Mouse (Mus musculus) lung, embryonic 16.5 days (tissue): ENCODE measurements around the gene Rassf3. TPM values are rescaled to one million over a fixed set of nuclear protein-coding genes. Genes with fewer than 3 reads are reported as not detected.

Experiments
- ATAC-seq: fragments of 200-750 bp; cut with Nextera tagmentation; 2 replicates; pipeline ENCODE4 v1.8.0; 2017; ENCODE audit warnings: low read depth, mild to moderate bottlenecking, moderate library complexity
- H3K27ac ChIP-seq: fragments of 300-500 bp; sonication (generic); 2 replicates; pipeline ENCODE4 v1.5.1; 2014; ENCODE audit warnings: mild to moderate bottlenecking, control low read depth, low read length
- H3K27me3 ChIP-seq: fragments of 300-500 bp; sonication (generic); 2 replicates; pipeline ENCODE4 v1.6.1; 2014; ENCODE audit warnings: low read depth, low read length, mixed read lengths; ENCODE audit not compliant: control insufficient read depth, insufficient read depth
- H3K36me3 ChIP-seq: fragments of 300-500 bp; sonication (generic); 2 replicates; pipeline ENCODE4 v1.6.1; 2014; ENCODE audit warnings: low read length; ENCODE audit not compliant: control insufficient read depth, insufficient read depth
- H3K4me1 ChIP-seq: fragments of 300-500 bp; sonication (generic); replicated peaks from 2 replicates; pipeline ENCODE4 v1.6.1; 2014; ENCODE audit warnings: low read length, mixed read lengths; ENCODE audit not compliant: control insufficient read depth, insufficient read depth
- H3K4me2 ChIP-seq: fragments of 300-500 bp; sonication (generic); 2 replicates; pipeline ENCODE4 v1.6.1; 2014; ENCODE audit warnings: low read depth, low read length, control low read depth
- H3K4me3 ChIP-seq: fragments of 300-500 bp; sonication (generic); 2 replicates; pipeline ENCODE4 v1.5.1; 2014; ENCODE audit warnings: mild to moderate bottlenecking, low read length, control low read depth
- H3K9ac ChIP-seq: fragments of 300-500 bp; sonication (generic); 2 replicates; pipeline ENCODE4 v1.6.1; 2014; ENCODE audit warnings: low read length, control low read depth
- H3K9me3 ChIP-seq: fragments of 300-500 bp; sonication (generic); 2 replicates; pipeline ENCODE4 v1.6.1; 2016; ENCODE audit warnings: low read length; ENCODE audit not compliant: control insufficient read depth
- WGBS: fragments of 180-500 bp; shearing (Covaris S2); extraction: QIAGEN DNeasy Blood & Tissue Kit; methylation state at CpG from one replicate; pipeline ENCODE4 v1.1.7; 2014; 5-methylcytosine and 5-hydroxymethylcytosine counted together
- polyA plus RNA-seq: library from polyadenylated mRNA; unstranded; fragments of >200 nt; fragmentation: Nextera tagmentation; extraction: Ambion mirVana; gene quantifications from 2 replicates; pipeline ENCODE4 v1.2.1, GENCODE M21; 2015

The Rassf3 gene
- polyA plus RNA-seq, 1 experiment from 2014 or later = 19.7 TPM

DNA sequence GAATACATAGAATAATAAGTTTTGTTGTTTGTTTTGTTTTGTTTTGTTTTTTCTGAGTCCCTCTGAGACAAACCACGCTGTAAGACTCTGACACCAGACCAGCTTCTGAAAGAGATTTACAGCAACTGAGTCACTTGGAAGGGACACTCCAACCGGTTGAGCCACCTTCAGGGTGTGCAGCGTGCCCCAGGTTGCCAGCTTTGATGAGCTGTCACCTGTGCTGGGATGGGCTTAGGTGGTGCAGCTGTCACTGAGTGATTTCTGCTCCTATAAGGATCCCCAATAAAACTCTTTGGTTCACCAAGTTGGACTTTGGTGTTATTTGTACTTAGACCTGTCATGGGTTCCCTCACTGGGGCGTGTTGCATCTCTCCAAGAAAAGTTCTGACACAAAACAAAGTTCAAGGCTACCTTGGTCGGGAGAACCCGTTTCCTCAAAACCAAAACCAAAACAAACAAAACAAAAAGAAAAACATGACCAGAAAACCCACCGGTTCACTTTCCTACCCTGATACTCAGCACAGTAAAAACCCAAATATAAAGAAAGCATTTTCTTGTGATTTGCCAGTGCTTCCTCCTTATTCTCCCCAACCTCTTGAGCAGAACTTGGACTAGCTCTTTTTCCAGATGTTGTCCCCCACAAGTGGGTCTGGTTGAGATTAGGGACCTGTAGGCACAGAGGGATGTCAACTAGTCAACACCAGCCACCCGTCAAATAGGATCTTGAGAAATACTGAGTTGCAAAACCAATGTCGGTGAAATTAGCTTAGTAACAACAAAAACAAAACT, 17.4 kb upstream of the Rassf3 start:
- no peak overlapping the region for H3K9ac ChIP-seq
- no peaks in the 10 kb centered on the region; the same call in 1 of the 2 replicates for H3K9me3 ChIP-seq
- no peaks in the 10 kb centered on the region for H3K27me3 ChIP-seq
- no peak overlapping the region for H3K27ac ChIP-seq
- H3K4me2 ChIP-seq = no peak overlapping the region
- H3K36me3 ChIP-seq = no peaks in the 10 kb centered on the region
- no peak for ATAC-seq
- H3K4me3 ChIP-seq = no peak overlapping the region
- 69% methylated on average over 9 of the region's 9 CpGs for WGBS
- H3K4me1 ChIP-seq = peaks cover 7% of the 10 kb centered on the region; the same call in 1 of the 2 replicates

DNA sequence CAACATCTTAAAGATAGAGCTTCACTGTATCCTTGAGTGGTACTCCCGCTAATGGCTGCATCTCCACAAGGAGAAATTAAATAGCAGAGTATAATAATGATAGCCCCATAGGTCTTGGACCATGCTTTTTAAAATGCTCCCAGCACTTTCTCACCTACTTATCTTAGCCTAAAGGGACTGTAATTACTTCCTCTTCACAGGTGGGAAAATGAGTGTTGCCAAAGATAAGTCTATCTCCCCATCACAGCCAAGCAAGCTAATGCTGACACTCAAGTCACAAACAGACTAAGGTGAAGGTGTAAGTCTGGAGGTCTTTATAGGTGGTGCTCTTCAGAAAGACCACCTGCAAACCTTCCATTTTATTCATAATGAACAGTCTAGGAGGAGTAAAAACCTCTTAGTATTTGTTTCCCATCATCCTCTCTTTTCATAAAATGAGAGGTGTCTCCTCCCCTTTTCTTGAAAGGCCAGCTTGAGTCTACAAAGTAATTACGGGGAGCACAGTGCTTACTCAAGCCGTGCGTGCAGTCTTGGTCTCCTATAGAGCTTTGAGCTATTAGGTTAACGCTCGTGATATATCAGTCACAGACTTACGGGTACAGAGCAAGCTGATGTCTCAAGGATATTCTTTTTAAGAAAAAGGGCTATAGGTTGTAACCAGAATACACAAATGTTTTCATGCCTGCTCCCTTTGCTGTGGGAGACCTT, 16.6 kb upstream of the Rassf3 start:
- Histone ChIP-seq H3K27me3 (no peaks in the 10 kb centered on the region), H3K4me1 (peaks cover 3% of the 10 kb centered on the region; the same call in 1 of the 2 replicates), H3K4me3 (no peak overlapping the region), H3K9ac (no peak overlapping the region), H3K4me2 (no peak overlapping the region), H3K36me3 (no peaks in the 10 kb centered on the region), H3K27ac (no peak overlapping the region), H3K9me3 (no peaks in the 10 kb centered on the region; the same call in 1 of the 2 replicates)
- no peak for ATAC-seq
- 78% methylated on average over 7 of the region's 7 CpGs for WGBS

DNA sequence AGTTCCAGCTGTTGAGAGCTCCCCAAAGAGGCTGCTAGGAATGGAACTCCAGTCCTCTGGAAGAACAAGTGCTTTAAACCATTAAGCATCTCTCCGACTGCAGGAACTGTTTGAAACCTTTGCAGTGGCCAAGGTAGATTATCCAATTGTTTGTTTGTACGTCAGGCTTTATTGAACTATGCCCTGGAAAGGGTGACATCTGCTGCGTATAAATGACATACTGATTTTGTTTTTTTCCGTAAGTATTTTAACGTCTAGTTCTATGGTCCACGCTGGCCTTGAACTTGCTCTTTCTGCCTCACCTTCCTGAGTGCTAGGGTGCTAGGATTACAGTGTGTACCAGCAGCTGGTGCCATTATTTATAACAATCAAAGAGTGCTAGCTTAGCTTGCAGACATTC, 13.8 kb upstream of the Rassf3 start:
- ATAC-seq = no peak
- H3K4me3 ChIP-seq = no peak overlapping the region
- H3K4me1 ChIP-seq = no peaks in the 10 kb centered on the region
- H3K9ac ChIP-seq = no peak overlapping the region
- no peak overlapping the region for H3K4me2 ChIP-seq
- H3K9me3 ChIP-seq = no peaks in the 10 kb centered on the region; the same call in 1 of the 2 replicates
- WGBS = 86% methylated on average over 6 of the region's 6 CpGs
- H3K36me3 ChIP-seq = no peaks in the 10 kb centered on the region
- H3K27ac ChIP-seq = no peak overlapping the region
- no peaks in the 10 kb centered on the region for H3K27me3 ChIP-seq

DNA sequence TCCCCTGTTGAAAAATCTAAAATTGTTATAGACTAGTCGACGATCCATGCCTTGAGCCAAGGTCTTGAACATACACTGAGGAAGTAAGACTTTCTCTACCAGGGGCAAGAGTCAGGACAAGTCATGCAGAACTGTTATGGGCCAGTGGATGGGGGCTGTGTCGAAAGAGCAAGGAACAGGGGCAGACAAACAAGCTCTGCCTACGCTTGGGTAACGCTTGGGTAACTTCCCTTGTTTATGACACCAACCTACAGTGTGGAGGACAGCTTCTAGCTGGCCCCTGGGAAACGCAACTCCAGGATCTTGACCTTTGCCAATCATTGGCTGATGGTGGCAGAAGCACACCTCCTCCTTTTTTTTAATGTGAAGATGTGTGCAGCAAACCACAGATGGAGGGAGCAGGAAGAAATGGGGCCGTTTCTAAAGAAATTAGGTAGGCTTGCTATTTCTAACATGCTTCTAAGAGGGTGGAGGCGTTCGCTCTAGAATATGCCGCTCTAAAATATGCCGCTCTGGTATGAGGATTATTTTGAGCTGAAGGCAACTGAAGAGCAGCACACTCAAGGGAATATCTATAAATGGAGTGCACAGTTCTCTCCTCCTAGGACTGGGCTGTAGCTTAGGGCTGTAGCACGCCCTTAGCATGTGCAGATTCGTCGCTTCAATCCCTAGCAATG, 12.6 kb upstream of the Rassf3 start:
- H3K4me3 ChIP-seq = no peak overlapping the region
- no peak overlapping the region for H3K9ac ChIP-seq
- no peaks in the 10 kb centered on the region for H3K36me3 ChIP-seq
- no peak overlapping the region for H3K27ac ChIP-seq
- H3K4me2 ChIP-seq = no peak overlapping the region
- WGBS = 85% methylated on average over 14 of the region's 14 CpGs
- peak; percentile 41; the same call in 1 of the 2 replicates for ATAC-seq
- H3K27me3 ChIP-seq = no peaks in the 10 kb centered on the region
- no peaks in the 10 kb centered on the region for H3K4me1 ChIP-seq
- H3K9me3 ChIP-seq = no peaks in the 10 kb centered on the region; the same call in 1 of the 2 replicates

DNA sequence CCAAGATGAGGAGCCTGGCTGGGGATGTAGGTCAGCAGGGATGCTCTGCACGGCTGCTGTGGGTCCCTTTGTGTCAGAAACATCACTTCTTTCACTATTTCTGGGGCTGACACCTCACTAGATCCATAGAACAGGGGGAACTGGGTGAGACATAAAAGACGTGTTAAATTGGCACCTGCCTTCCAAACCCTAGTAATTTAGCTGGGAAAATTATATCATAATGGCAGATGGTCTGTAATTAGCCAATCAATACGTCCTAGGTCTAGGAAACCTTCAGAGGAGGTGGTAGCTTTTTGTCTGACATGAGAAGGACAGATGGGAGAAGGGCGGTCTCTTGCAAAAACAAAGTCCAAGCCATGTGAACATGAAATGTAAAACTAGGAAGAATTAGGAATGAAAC, 11.6 kb upstream of the Rassf3 start:
- Histone ChIP-seq H3K9ac (no peak overlapping the region), H3K27ac (no peak overlapping the region), H3K4me3 (no peak overlapping the region), H3K9me3 (no peaks in the 10 kb centered on the region; the same call in 1 of the 2 replicates), H3K4me2 (no peak overlapping the region), H3K4me1 (no peaks in the 10 kb centered on the region), H3K27me3 (no peaks in the 10 kb centered on the region), H3K36me3 (no peaks in the 10 kb centered on the region)
- ATAC-seq = no peak
- WGBS = 79% methylated on average over 4 of the region's 4 CpGs

DNA sequence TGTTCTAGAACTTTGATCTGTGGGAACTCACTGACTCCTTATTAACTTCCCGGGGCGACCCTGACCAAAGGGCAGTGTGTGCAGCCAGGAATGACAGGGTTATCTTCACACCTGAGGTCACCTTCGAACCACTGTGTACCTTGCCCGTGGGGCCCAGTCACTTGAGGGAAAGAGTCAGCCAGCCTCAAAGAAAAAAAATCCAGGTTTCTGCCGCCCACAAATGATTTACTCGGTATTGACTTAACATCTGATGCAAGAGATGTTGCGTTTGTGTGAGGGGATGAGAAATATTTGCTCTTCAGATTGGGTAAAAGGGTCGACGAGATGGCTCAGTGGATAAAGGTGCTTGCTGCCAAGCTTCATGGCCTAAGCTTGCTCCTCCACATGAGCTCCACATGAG, 10.2 kb upstream of the Rassf3 start:
- no peak overlapping the region for H3K4me3 ChIP-seq
- H3K27ac ChIP-seq = no peak overlapping the region
- H3K4me2 ChIP-seq = no peak overlapping the region
- H3K27me3 ChIP-seq = no peaks in the 10 kb centered on the region
- H3K9ac ChIP-seq = no peak overlapping the region
- ATAC-seq = no peak
- H3K36me3 ChIP-seq = no peaks in the 10 kb centered on the region
- H3K9me3 ChIP-seq = no peaks in the 10 kb centered on the region; the same call in 1 of the 2 replicates
- H3K4me1 ChIP-seq = no peaks in the 10 kb centered on the region
- 44% methylated on average over 9 of the region's 9 CpGs for whole genome bisulfite sequencing

DNA sequence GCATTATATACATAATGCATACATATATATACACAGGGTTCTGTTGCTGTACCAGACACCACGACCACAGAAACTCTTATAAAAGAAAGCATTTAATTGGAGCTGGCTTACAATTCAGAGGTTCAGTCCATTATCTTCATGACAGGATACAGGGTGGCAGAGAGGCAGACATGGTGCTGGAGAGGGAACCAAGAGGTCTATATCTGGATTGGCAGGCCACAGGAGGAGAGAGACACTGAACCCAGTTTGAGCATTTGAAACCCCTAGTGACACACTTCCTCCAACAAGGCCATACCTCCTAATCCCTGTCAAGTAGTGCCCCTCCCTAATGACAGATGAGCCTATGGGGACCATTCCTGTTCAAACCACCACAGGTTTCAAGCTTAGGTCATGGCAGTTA, 7.2 kb upstream of the Rassf3 start:
- H3K9ac ChIP-seq = no peak overlapping the region
- H3K27me3 ChIP-seq = no peaks in the 10 kb centered on the region
- no peaks in the 10 kb centered on the region for H3K9me3 ChIP-seq
- 70% methylated on average over 1 of the region's 1 CpGs for WGBS
- H3K4me3 ChIP-seq = no peak overlapping the region
- H3K36me3 ChIP-seq = no peaks in the 10 kb centered on the region
- H3K4me2 ChIP-seq = no peak overlapping the region
- no peak overlapping the region for H3K27ac ChIP-seq
- H3K4me1 ChIP-seq = no peaks in the 10 kb centered on the region
- ATAC-seq = no peak

DNA sequence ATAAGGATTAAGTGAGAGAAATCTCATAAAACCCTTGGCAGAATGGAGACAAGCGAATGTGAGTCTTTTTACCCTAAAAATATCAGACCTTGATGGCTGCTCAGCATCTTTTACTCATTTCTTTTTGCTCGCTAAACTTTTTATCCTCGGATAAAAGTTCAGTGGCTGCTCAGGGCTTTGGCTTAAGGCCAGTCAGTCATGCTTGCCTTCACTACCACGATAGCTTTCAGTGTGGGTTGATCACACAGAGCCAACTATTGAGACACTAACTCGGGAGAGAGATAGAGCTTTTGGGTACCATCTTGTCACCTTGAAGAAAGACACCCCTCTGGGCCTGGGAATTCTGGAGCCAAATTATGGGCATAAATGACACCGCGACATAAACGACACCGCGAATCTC, 5.0 kb upstream of the Rassf3 start:
- Histone ChIP-seq H3K9ac (no peak overlapping the region), H3K27ac (no peak overlapping the region), H3K27me3 (no peaks in the 10 kb centered on the region), H3K36me3 (no peaks in the 10 kb centered on the region), H3K4me2 (no peak overlapping the region), H3K4me3 (no peak overlapping the region), H3K9me3 (no peaks in the 10 kb centered on the region), H3K4me1 (peaks cover 5% of the 10 kb centered on the region)
- ATAC-seq = no peak
- 84% methylated on average over 10 of the region's 10 CpGs for WGBS

DNA sequence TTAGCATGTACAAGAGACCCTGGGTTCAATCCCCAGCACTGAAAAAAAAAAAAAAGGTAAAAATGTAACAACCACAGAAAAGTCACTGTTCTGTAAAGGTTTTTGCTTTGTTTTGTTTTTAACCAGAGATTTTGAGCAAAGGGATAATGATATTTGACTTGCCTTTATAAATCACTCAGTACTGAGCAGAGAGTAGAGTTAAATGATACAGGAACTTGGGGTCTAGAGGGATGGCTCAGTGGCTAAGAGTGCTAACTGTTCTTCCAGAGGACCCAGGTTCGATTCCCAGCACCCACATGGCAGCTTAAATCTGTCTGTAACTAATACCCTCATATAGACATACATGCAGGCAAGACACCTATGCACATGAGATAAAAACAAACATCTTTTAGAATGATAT, 3.8 kb upstream of the Rassf3 start:
- H3K27ac ChIP-seq = no peak overlapping the region
- ATAC-seq = no peak
- H3K4me1 ChIP-seq = peaks cover 5% of the 10 kb centered on the region
- no peak overlapping the region for H3K4me2 ChIP-seq
- 78% methylated on average over 1 of the region's 1 CpGs for WGBS
- no peak overlapping the region for H3K9ac ChIP-seq
- no peaks in the 10 kb centered on the region for H3K9me3 ChIP-seq
- no peak overlapping the region for H3K4me3 ChIP-seq
- H3K27me3 ChIP-seq = no peaks in the 10 kb centered on the region
- H3K36me3 ChIP-seq = no peaks in the 10 kb centered on the region
